Mouse (Mus musculus) mouse trophoblast stem cell (cell line): ENCODE data around the gene Rab2b.
"Not testable (repeated sequence)": the region's sequence is repeated elsewhere in the genome, so short reads cannot be mapped to it uniquely, and the experiment has no call there.

Experiments used
- in situ Hi-C, 2 experiments: fragments of 300-500 bp; cut with MseI, MboI; formaldehyde crosslinking; loops; 2 replicates in 1 of 2; 3 replicates in 1 of 2; pipeline ENCODE4 v1.15.1; 2025

The Rab2b gene

DNA sequence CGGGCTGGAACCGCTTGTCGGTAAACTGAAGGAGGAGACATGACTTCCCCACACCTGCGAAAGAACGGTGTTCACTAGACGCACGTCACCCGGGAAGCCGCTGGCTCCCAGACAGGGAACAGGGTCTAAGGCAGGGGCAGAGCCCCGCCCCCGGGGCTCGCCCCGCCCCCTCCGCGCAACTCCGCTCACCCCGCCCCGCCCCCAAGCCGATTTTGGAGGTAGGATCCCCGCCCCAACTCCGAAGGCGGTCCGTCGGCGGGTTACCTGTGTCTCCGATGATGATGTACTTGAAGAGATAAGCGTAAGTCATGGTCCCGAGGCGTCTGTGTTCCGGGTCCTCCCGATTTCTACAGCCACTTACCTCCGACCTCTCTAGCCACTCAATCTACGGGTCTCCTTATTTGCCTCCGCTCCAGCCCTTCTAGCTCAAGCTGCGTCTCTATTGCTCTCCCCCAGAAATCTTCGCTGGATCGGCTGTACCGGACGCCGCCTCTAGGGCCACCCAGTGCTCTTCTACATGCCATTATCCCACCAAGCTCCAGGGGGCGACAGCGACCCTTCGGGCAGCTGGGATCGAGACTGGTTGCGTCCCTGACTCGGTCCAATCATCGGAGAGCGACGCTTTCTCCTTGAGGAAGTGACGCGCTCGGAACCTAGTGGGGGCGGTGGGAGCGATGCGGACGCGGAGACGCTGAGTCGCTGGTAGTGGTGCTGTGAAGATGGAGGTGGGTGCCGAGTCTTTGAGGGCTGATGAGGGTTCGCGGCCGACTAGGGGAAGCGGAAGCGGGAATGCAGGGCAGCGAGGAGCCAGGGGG, at the start of gene Rab2b, which contains the start of gene Tox4:
Rab2b (minus strand) TSS at position 614 of the 815 bp plus-strand sequence.
Tox4 (plus strand) TSS at position 215 of the 815 bp plus-strand sequence.
- in situ Hi-C loops, result no loop called here

DNA sequence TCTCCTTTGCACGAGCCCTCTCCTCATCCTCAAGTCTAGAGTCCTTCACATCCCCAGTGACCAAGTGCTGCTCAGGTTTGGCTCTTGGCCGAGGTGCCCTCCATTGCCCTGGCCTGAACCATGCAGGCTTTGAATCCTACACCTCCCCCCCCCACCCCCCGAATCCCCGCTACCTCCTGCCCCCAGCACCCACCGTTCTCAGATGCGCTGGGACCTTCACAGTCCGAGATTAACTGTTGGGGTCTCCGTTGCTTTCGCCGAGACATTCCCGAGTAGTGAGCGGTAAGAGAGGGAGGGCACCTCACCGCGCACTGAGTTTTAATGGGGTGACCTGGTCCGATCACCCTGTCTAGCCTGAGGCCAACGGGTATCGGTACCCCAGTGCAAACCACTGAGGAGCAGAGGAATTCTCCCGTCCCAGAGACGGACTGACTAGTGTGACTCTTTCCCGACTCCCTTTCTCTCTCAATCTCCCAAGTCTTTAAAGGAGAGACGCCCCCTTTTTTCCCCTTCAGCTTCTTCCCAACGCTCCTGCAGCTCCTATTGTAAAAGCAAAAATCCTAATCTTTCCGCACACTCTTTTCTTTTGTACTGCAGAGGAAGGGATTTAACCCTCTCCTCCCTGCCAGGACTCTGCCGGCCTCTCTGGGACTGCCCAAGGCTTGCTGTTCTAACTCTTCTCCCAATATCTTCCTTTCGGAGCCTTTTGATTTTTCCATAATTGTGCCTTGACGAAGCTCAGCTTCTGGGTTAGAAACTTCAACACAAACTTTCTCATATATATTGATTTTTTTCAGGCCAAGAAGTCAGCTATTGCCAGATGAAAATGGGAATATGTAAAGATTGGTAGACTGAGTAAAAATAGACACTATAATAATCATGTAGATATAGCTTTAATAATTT, 48.8 kb upstream of the Rab2b start, which contains the start of gene Sall2:
Sall2 (minus strand) TSS at position 853 of the 903 bp plus-strand sequence.
- in situ Hi-C loops, result no loop called here

DNA sequence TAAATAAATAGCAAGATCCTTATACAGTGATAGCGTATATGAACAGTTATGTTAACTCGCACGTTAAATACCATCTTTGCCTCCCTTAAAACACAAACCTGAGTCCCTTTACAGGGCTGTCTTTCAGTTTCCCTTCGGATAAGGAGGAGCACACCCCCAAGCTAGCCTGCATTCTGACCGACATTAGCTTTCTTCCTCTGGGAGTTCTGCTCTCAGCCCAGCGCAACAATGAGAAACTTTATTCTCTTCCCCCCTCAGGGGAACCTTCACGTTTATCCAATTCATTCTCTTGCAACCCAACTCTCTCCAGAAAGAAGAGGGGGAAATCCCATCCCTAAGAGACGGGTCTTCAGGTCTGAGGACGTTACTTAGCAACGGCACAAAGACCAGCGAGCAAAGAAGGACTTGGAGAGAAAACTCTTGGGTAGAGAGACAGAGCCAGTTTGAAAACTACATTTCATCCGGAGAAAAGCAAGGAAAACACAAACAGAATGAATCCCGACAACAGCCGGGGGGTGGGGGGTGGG, 48.1 kb upstream of the Rab2b start:
- in situ Hi-C loops, result no loop called here

DNA sequence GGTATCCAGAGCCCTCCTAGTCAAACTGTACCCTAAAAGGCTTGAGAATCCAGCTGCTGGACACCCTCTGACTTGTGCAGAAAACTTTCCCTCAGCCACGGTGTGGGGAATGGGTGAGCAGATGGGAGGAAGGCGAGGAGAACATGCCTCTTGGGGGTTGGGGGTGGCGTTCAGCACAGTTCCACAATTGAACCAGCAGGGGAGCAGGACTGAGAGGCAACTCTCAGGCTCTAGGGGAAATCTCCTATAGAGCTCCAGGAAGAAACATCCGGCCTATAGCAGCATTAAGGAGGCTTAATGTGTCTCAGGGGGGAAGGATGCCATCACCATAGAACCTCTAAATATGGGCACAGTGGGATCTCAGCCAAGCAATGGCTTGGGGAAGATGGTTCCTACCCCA, 46.5 kb upstream of the Rab2b start:
- in situ Hi-C loops, result no loop called here

DNA sequence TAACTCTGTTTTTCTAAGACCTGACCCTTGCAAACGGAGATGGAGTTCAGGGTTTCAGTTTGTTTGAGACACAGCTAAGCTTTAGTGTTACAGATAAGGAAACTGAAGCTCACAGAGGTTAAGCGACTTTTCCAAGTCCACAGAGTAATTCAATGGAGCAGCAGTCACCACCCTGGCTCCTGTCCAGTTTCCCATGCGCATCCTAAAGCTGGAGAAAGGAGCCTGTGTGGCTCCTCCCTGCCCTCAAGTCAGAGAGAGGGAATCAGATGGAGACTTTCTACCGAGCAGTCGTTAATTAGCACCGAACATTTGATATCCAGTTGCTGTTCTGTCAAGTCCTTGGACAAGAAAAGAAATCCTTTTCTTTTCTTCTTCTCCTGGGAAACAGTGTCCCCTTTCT, 40.0 kb upstream of the Rab2b start:
- in situ Hi-C loops, result no loop called here

DNA sequence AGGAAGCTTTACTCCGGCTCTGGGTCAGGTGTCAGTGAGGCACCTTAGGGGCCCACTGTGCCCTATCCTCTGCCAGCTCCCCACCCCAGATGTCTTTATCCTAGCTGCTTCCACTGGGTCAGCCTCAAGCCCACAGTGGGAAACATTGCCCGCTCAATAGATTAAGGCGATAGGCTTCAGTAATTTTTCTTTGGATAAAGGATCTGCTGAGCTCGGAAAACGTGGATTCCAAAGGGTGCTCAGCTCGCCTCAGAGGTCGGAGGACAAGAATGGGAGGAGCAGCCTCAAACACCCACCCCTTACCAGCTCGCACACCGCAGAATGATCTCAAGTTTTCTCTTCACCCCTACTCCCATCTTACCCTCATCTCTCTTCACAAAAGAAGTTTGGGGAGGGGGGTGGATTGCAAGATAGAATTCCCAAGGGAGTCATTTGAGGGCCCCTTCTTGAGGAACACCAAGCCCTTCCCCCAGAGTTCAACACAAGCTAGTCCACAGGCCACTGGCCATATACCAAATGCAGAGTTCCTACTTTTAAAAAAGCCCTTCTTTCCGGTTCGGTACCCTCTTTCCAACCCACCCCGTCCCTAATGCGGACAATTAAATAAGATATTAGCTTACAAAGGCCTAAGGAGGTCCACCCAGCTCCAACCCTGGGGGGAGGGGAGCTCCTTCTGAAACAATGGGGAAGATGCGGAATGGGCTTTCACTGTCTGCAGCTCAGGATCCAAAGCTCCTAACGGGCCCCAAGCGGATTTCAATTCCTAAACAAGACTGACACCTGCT, 37.3 kb upstream of the Rab2b start:
- in situ Hi-C loops, result no loop called here

DNA sequence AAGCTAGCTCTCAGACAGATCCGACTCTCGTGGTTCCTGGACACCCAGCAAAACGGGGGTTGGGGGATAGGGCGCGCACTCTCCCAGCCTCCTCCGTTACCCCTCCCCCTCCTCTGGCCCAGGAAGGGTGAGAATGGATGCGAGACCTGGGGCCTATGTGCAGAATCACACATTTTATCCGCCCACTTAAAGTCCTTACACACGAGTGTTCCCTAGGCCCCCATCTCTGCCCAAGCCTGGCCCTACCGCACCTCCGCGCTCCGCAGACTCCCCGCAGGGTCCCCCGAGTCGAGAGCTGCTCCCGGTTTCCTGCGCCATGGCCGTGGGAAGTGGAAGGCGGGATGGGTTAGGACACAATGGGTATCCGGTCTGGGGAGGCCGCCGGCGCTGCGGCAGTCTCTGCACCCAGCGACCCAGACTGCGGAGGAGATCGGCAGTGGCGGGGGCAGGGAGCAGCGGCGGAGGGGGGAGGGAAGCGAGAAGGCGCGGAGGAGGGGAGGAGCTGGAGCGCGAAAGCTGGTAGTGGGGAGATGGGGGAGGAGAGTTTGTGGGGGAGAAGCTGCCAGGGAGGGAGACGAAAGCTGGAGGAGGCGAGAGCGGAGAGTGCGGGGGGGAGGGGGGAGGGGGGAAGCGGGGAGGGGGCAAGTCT, 36.6 kb upstream of the Rab2b start:
- in situ Hi-C loops, result no loop called here

DNA sequence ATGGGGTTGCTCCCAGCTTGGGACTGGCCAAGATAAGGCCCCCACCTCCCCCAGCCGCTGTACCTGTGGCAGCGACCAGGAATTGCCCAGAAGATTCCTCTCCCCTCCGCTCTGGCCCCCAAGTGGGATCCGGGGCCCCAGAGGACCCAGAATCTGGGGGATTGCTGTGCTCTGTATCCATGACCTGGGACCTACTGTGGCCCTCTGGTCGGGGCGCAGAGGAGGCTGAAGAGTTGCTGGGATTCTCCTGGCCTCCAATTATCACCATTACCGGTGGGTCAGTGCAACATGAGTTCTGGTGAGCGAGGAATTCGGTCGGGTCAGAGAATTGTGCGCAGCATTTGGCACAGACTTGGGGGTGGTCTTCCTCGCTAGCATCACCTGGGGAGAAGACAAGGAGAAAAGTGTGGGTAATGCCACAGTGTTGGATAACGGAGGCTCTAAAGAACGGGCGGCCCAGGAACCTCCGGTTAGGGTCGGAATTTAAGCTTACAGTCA, 36.0 kb upstream of the Rab2b start:
- in situ Hi-C loops, result no loop called here

DNA sequence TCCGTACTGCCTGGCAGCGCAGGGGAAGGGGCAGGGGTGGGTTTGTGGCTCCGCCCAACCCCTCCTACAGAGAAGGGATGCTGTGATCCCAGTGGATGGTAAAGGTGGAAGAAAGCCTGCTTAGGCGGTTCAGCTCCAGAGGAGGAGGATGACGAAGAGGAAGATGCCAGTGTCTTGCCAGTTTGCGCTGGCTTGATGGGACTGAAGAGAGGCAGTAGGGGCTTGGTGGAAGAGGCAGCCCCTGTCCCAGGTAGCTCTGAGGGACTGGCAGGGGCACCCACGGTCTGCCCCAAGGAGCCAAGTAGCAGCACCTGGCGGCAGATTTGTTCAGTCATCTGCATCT, 35.4 kb upstream of the Rab2b start:
- in situ Hi-C loops, result no loop called here

DNA sequence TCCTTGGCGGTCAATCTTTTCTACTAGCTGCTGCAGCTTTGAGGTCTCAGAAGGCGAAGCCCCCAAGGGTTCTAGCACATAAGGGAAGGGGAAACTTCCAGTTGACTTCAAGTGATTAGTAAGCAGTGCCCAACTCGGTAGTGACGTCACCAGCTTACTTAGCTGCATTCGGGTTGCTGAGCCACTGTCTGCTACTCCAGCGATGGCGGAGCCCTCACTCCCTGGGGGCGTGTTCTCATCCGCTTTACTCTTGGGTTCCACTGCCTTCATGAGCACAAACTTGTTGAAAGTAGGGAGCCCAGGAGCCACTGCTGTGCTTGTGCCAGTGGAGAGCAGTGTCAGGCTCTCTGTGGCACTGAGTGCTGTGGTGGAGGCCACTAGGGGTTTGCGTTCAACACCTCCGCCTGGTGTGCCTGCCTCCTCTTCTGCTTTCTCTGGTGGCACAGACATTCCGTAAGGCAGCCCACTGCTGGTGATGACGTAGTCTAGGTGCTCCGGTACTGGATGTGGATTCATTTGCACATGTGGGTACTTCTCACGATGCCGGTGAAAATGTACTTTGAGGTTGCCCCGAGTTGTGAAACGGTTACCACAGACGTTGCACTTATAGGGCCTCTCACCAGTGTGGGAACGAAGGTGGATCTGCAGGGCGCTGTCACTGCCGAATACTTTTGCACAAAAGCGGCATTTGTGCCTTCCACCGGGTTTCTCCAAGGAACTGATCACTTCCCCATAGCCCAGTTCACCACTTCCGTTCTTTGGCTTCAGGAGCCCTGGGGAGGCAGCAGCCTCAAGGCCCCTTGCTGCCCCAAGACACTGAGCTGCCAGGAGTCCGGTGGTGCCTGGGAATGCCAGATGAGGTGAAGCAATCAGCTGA, 34.8 kb upstream of the Rab2b start:
- in situ Hi-C loops, result no loop called here

DNA sequence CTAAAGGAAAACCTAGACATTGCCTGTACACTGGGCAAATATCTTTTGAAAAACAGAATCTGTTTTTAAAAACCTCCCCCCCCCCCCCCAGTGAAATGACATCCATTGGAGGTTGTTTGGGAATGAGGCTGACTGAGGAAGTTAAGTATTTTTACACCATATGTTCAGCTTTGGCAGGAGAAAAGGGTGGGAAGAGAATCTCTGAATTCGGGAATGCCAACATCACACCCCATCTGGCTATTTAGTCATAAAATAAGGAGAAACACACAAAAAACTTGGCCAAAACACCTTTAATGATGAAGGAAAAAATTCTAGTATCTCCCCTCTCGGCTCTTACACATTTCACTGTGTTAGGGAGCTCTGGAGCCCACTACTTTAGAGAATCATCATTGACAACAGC, 31.6 kb upstream of the Rab2b start:
- in situ Hi-C loops, result no loop called here

DNA sequence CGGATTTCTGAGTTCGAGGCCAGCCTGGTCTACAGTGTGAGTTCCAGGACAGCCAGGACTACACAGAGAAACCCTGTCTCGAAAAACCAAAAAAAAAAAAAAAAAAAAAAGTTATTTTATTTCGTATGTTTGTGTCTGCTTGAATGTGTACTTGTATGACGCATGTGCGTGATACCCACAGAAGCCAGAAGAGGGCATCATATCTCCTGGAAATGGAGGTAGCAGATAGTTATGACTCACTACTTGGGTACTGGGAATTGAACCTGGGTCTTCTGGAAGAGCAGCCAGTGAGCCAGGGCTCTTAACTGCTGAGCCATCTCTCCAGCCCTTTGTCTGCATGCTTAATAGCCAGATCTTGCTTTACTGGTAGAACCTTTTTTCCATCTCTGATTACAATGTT, 31.0 kb upstream of the Rab2b start:
- in situ Hi-C loops, result not testable (repeated sequence)

DNA sequence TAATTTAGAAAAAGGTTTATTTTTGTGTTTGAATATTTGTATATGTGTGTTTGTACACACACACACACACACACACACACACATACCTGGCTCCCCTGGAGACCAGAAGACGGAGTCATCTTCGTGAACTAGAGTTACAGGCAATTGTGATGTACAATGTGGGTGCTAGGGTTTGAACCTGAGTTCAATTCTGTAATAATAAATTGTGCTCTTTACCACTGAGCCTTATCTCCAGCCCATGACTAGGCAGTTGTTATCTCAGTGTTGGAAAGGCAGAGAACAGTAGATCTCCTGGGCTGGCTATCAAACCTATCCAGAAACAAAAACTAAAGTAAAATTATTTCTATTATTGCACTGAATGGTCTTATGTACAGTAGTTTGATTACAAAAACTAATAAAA, 26.8 kb upstream of the Rab2b start:
- in situ Hi-C loops, result no loop called here

DNA sequence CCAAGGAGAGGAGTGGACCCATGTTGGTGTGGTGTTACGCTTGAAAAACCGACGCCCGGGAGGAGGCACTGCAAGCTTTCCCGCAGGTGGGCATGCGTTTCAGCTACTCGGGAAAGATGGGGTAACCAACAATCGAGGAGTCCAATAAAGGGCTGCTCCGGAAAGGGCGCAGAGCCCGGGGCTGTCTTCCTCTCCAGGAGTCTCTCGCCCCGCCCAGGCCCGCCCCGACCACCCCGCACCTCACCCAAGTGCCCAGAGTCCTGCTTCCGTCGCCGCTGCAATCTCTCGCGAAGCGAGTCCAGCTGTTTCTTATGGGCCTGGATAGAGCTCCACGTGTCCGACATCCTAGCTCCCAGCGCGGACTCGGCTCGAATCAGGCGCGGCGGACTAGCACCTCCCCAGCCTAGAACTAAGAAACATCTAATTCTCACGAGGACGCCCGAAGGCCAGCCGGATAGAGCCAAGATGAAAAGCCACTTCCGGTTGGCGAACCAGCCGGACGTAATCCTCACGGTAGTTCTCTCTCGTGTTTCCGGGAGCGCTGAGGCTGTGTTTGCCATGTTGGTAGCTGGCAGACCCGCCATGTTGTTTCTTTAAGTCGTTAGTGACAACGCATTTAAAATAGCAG, 25.4 kb upstream of the Rab2b start, which contains the start of gene Mettl3:
Mettl3 (minus strand) TSS at position 485 of the 628 bp plus-strand sequence.
- in situ Hi-C loops, result no loop called here

DNA sequence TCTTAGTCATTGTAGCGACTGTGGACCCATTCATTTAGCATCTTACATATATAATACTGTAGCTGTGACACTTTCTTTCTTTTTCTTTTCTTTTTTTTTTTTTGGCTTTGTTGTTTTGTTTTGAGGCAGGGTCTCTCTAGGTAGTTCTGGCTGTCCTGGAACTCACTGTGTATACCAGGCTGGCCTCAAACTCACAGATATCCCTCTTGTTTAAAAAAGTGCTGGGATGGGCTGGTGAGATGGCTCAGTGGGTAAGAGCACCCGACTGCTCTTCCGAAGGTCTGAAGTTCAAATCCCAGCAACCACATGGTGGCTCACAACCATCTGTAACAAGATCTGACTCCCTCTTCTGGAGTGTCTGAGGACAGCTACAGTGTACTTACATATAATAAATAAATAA, 24.2 kb upstream of the Rab2b start:
- in situ Hi-C loops, result not testable (repeated sequence)

DNA sequence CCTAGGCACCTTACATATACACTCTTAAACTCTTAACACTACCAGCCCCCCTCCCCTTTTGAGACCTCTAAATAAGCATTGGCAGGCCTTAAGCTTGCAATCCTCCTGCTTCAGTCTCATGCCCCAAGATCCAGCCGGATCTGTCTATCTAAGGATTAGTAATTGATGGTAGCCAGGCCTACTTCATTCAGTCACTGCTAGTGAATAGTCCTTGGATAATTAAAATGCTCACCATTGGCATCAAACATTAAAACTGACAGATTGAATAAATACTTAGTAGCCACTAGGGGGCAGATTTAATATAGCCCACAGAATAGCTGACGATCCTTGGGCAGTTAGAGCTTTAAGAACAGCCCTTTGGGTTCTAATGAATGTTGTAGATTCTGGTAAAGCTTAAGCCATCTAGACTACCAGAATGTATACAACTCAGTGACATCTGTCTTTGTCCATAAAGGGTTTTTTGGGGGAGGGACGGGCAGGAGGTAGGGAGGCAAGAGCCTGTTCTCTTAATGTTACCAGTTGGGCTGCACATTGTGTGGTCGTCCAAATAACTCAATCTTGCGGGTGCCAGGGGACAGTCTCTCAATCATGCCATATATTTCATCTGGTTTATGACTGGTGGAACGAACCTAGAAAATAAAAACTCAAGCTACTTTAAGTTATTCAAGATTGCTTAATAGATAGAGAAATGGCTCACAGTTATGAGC, 16.4 kb upstream of the Rab2b start:
- in situ Hi-C loops, result no loop called here

DNA sequence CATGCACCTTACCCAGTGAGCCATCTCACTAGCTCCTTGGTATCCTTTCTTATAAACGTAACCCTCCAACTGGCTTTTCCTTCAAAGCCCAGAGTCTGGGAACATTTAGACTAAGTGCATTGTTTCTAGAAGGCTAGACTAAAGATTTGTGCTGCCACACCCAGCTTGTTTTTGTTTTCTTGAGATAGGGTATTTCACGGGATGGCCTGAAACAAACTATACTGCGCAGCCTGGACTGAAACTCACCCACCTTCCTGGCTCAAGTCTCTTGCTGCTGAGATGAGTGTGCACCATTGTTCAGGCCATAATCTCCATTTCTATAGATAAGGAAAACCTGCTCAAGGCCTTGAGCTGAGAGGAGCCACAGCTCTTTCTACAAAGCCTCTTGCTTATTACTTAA, 4.8 kb upstream of the Rab2b start:
- in situ Hi-C loops, result no loop called here

DNA sequence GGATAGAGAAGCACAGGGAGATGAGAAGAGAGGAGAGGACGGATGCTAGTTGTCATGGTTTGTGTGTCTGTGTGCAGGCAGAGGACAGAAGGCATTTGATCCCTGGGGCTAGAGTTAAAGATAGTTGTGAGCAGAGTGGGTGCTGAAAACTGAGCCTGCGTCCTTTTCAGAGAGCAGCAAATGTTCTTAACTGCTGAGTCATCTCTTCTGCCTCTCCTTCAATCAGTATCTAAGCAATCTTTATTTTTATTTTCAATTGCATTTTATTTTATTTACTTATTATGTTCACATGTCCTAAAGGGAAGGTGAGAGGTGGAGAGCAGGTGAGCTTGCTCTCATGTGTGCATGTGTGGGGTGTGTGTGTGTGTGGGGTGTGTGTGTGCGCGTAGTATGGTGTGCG, 4.3 kb upstream of the Rab2b start:
- in situ Hi-C loops, result no loop called here

DNA sequence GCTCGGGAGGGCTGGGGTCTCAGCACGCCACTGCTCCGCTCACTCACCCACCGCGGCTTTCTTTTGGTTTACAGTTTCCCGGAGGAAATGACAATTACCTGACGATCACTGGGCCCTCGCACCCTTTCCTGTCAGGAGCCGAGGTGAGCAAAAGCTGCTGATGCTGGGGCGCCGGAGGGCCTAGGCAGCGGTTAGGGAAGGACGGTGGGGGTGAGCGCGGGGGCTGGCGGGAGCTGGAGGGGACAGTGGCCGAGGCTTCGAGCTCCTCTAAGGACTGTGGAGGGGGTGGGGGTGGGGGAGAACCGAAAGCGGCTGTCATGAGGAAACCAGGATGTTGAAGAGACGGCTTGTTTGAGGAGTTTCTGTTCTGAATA, 389 bp upstream of the Rab2b start:
- in situ Hi-C loops, result no loop called here
